Comparison of ENCODE assay signal across 15 mouse cellular contexts in the genomic region with DNA sequence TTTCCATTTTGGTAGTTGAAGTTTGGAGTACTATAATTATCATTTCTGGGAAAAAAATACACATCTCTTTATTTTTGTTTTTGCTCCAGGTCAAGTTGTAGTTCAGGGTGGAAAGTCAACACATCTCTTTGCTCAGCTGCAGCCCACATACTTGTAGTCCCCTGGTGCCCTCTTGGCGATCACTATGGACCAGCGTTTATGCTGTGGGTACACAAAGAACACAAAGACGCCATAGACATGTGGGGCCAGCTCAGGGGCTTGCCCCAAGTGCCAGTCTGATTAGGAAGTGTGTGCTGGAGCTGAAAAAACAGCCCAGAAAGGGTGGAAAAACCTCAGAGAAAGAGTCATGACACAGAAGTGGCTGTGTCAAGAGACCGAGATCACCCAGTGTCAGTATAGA.
"Had no signal": no experiment of that assay in that cellular context is flagged by ENCODE, and none has a peak within 500 bp of the region (broad histone marks: within the 10 kb centered on the region; RNA-seq: fewer than 3 reads in every experiment).

No protein-coding gene starts in this region.

- H3K4me3 ChIP-seq: limb, embryonic 15.5 days; liver, embryonic 12.5 days; myocyte; neural tube, embryonic 15.5 days had no signal

- ATAC-seq: liver, embryonic 12.5 days had no signal

- DNase-seq: kidney, adult 11 months; kidney, adult 9 months; kidney, postnatal 36 days; left cerebral cortex, postnatal 4 days; lung, postnatal 14 days; midbrain, embryonic 14.5 days; right cerebral cortex, adult 18-20 months; right cerebral cortex, postnatal 25 days; thymus, adult 2 months; thymus, postnatal 36 days had no signal

- H3K4me2 ChIP-seq: limb, embryonic 15.5 days; liver, embryonic 12.5 days; neural tube, embryonic 15.5 days had no signal

- H3K27ac ChIP-seq: kidney, postnatal 0 days; limb, embryonic 15.5 days; liver, embryonic 12.5 days; neural tube, embryonic 15.5 days had no signal

- H3K36me3 ChIP-seq: liver, embryonic 12.5 days; neural tube, embryonic 15.5 days had no signal

- H3K27me3 ChIP-seq: limb, embryonic 15.5 days; liver, embryonic 12.5 days; neural tube, embryonic 15.5 days had no signal

- H3K9me3 ChIP-seq: limb, embryonic 15.5 days; liver, embryonic 12.5 days; neural tube, embryonic 15.5 days had no signal

- H3K9ac ChIP-seq: limb, embryonic 15.5 days; liver, embryonic 12.5 days; neural tube, embryonic 15.5 days had no signal
